Mouse (Mus musculus) cortical plate, adult 2 months (tissue): ENCODE measurements around the gene Arhgap23.

Source experiments
- CTCF ChIP-seq: fragments of 200-500 bp; IDR thresholded peaks from 2 replicates; pipeline ENCODE4 v1.5.1; 2011; ENCODE audit warnings: mild to moderate bottlenecking, control low read depth, low read length; ENCODE audit not compliant: insufficient read depth; ENCODE audit errors: extremely low read depth
- POLR2A ChIP-seq: fragments of 200-500 bp; IDR thresholded peaks from 2 replicates; pipeline ENCODE4 v1.6.1; 2011; ENCODE audit warnings: mild to moderate bottlenecking, low read length, control low read depth; ENCODE audit not compliant: insufficient read depth; ENCODE audit errors: extremely low read depth

DNA sequence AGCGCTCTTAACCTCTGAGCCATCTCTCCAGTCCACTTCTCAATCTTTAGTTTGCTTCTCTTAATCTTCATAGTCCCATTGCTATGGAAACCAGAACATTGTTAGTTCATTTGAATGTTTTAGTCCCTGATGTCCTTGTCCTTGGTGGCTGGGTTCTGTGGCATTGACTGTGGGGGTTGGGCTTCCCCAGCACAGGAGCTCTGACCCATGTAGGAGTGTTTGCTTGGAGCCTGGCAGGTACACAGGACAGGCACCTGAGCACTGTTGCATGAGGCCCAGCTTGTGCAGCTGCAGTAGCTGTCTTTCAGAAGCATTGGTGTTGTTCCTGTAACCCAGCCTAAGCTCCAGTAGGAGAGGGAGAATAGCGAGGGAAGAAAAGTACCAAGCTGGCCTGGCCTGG lies 27.5 kb upstream of the Arhgap23 start:
- no peak for TF ChIP-seq POLR2A
- TF ChIP-seq CTCF, result no peak
